Comparison of ENCODE assay signal across 10 mouse cellular contexts in genomic region chr9:32018020-32018419, GRCm38 (mm10).
A peak's percentile ranks its signal among the peaks of the same experiment; 100 is the strongest.
DNase-seq lines count a peak whose midpoint lies in the region; ATAC-seq and TF ChIP-seq lines count a peak whose summit lies in the region.
"Had no signal": no experiment of that assay in that cellular context is flagged by ENCODE, and none has a peak within 500 bp of the region (broad histone marks: within the 10 kb centered on the region; RNA-seq: fewer than 3 reads in every experiment).

No protein-coding gene starts in this region.

- no peaks in the 10 kb centered on the region for H3K36me3 ChIP-seq in hindbrain, postnatal 0 days (ENCODE audit: insufficient read depth, low read length)
- H3K36me3 ChIP-seq in hindbrain, embryonic 12.5 days, result no peaks in the 10 kb centered on the region
- H3K36me3 ChIP-seq in neural tube, embryonic 13.5 days, result no peaks in the 10 kb centered on the region
- H3K36me3 ChIP-seq: hindbrain, embryonic 13.5 days had no signal

- ATAC-seq in hindbrain, postnatal 0 days, result 0 out of 2 replicates have a peak, but pooled peaks have one; percentile 9
- ATAC-seq in hindbrain, embryonic 12.5 days (ENCODE audit: low FRiP score), result no peak
- ATAC-seq in neural tube, embryonic 13.5 days (ENCODE audit: low read depth), result no peak

- TF ChIP-seq CTCF in hindbrain, postnatal 0 days (IDR thresholded peaks at IDR 0.05; ENCODE audit: low read depth), result no peak

- H3K9ac ChIP-seq in hindbrain, postnatal 0 days (replicated peaks; ENCODE audit: low read length), result no peak overlapping the region
- no peak overlapping the region for H3K9ac ChIP-seq in hindbrain, embryonic 12.5 days
- no peak overlapping the region for H3K9ac ChIP-seq in neural tube, embryonic 13.5 days
- H3K9ac ChIP-seq: hindbrain, embryonic 13.5 days had no signal

- H3K27ac ChIP-seq in hindbrain, postnatal 0 days, result no peak overlapping the region
- H3K27ac ChIP-seq in hindbrain, embryonic 12.5 days, result no peak overlapping the region
- no peak overlapping the region for H3K27ac ChIP-seq in neural tube, embryonic 13.5 days (replicated peaks)
- H3K27ac ChIP-seq: hindbrain, embryonic 13.5 days had no signal

- H3K4me1 ChIP-seq in hindbrain, postnatal 0 days (ENCODE audit: insufficient read depth, low read length), result no peaks in the 10 kb centered on the region
- peaks cover 12% of the 10 kb centered on the region; the same call in 1 of the 2 replicates for H3K4me1 ChIP-seq in hindbrain, embryonic 12.5 days
- peaks cover 34% of the 10 kb centered on the region for H3K4me1 ChIP-seq in neural tube, embryonic 13.5 days (replicated peaks)

- no peaks in the 10 kb centered on the region for H3K27me3 ChIP-seq in hindbrain, postnatal 0 days (ENCODE audit: insufficient read depth, low read length)
- H3K27me3 ChIP-seq in hindbrain, embryonic 12.5 days, result no peaks in the 10 kb centered on the region
- no peaks in the 10 kb centered on the region for H3K27me3 ChIP-seq in neural tube, embryonic 13.5 days
- H3K27me3 ChIP-seq: hindbrain, embryonic 13.5 days had no signal

- DNase-seq in hindbrain, postnatal 0 days (ENCODE audit: low spot score), result no peak
- DNase-seq in neural tube, embryonic 10.5 days (ENCODE audit: extremely low spot score, low spot score), result no peak
- DNase-seq in heart, adult 9 months (ENCODE audit: low spot score in 2 of 2), result peak; percentile 88 to 89
- no peak for DNase-seq in ovary, postnatal 36 days (ENCODE audit: low spot score)
- DNase-seq in urinary bladder, postnatal 25 days (ENCODE audit: low spot score), result no peak
- DNase-seq: right cerebral cortex, postnatal 4 days had no signal

- H3K4me2 ChIP-seq in hindbrain, postnatal 0 days (ENCODE audit: low read depth, low read length), result peak overlapping the region; percentile 46; the same call in 1 of the 2 replicates
- H3K4me2 ChIP-seq in hindbrain, embryonic 12.5 days (replicated peaks), result no peak overlapping the region
- H3K4me2 ChIP-seq in neural tube, embryonic 13.5 days, result peak overlapping the region; percentile 30; the same call in 1 of the 2 replicates
- H3K4me2 ChIP-seq: liver, embryonic 11.5 days had no signal

- H3K9me3 ChIP-seq in hindbrain, postnatal 0 days (ENCODE audit: low read length), result no peaks in the 10 kb centered on the region
- H3K9me3 ChIP-seq in hindbrain, embryonic 12.5 days (replicated peaks), result no peaks in the 10 kb centered on the region
- H3K9me3 ChIP-seq in neural tube, embryonic 13.5 days, result peaks cover 2% of the 10 kb centered on the region; the same call in 1 of the 2 replicates
- H3K9me3 ChIP-seq: hindbrain, embryonic 13.5 days had no signal

- no peak overlapping the region for H3K4me3 ChIP-seq in hindbrain, postnatal 0 days (ENCODE audit: low read length)
- H3K4me3 ChIP-seq in hindbrain, embryonic 12.5 days, result no peak overlapping the region
- H3K4me3 ChIP-seq in neural tube, embryonic 13.5 days, result no peak overlapping the region
- H3K4me3 ChIP-seq: hindbrain, embryonic 13.5 days had no signal

Comparison
In these comparisons a context has a peak if more than half of its experiments do, and no peak if none do; other contexts are left out.
1. DNase-seq: peak in heart, adult 9 months (2 of 2); none in hindbrain, postnatal 0 days (single experiment), neural tube, embryonic 10.5 days (single experiment), ovary, postnatal 36 days (single experiment) and urinary bladder, postnatal 25 days (single experiment).